Mouse (Mus musculus): ENCODE measurements at regions not wholly inside any gene's neighbourhood (a gene's known extent, or its start where the extent isn't known, plus 50 kb on each side); places are given as distances from the start of the nearest gene placed in this dataset.
"Not testable (repeated sequence)": the region's sequence is repeated elsewhere in the genome, so short reads cannot be mapped to it uniquely, and the experiment has no call there.

DNA sequence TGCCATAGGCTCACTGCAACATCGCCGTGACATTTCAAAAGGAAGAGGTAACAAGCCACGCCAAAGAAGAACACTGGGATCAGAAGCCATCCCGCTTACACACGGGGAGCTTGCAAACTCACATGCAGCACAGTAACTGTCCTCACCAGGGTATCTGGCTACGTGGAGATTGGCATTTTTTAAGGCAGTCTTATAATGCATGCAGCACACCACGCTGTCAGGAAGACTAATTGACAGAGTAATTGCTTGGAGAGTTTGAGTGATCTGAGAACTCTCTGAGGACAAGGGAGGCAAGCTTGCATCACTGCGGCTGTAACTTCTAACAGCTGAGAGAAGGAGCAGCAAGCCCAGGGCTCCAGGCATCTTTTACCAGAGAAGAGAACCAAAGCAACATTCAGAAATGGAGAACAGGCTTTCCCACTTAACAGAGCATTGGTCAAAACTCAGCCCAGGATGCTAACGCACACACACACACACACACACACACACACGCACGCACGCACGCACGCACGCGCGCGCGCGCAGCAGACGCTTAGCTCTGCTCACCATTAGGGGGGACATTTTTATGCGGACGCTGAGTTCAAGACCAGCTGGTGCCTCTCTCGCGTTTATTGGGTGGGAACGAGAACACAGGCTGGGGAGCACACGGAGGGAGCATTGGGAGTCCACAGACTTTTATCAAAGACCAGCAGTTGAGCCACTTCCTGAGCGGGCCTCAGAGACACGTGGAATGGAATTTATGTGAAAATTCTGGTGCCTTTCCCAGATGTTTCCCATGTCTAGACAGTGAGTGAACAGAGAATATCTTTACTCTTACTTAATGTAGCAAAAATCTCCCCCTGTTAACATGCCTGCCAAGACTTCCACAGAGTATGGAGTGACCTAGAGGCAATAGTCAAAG, 66.6 kb downstream of the 1700129C05Rik start:
- no peak for DNase-seq (ENCODE audit: low spot score)

- no peak for DNase-seq (ENCODE audit: low spot score)
Measured at GRCm38 (mm10) chr14:59072323-59073039, 70.2 kb downstream of the 1700129C05Rik start.

DNA sequence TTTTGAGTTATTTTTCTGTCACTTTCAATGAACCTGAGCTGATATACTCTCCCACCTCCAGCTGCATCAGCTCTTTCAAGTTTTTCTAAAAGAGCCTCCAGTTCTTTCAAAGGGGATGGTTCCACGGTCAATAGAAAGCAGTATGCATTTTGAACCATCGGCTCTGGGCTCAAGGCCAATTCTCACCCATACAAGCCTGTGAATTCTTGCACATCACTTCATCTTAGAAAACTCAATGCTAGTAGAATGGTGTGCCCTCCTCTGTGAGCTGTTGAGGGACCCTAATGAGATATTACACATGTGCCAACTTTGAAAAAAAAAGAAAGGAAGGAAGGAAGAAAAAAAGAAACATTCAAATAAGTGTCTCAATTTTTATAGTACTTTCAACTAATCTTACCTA, 72.6 kb downstream of the 1700129C05Rik start:
- no peak for DNase-seq (ENCODE audit: low spot score)

DNA sequence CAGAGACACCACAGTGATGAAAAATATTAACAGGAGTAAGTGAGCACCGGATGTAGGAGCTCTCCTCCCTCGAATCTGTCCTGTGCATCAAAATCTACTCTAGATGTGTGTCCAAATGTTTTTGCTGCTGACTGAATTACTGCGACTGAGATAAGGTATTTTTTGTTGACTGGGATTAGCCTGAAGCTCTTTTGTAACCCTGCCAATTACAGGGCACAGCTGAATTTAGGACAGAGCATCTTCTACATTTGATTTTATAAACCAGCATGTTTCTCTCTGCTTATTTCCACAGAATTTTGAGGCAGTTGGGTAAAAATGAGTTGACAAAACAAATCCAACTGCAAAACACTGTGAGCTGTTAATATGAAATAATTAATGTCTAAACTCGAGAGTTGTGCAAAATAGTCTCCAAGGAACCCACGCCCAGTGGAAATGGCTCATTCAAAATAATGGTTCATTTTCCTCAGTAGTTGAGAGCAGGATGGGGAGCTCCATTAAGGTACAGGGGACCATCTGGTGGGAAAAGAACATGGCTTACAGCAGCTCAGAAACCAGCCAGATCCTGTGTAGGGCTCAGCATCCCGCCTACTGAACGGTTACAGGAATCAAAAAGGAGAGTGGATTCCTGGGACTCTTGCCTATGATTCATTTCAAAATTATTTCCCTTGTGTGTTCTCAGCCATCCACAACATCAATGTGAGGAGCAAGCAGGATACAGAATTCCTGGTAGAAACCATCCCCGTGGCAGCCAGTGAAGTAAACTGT, 76.1 kb downstream of the 1700129C05Rik start:
- peak; percentile 63 for DNase-seq (ENCODE audit: low spot score)

DNA sequence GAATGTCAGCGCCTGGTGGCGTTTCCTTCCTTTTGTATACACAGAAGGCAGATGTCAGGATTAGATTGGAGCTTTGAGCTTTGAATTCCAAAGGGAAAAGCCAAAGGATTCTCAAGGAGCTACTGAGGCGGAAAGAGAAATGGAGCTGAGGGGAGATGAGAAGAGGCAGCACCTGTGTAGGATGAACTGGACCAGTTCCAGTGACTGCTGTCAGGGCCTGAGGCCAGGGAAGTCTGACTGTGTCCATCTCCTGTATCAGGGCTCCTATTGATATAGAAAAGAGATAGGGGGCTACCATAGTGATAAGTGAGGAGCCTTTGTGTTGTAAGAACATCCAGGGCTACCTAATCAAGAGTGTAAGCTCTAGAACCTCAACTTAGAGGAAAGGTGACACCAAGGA, 79.5 kb downstream of the 1700129C05Rik start:
- DNase-seq (ENCODE audit: low spot score): no peak

DNA sequence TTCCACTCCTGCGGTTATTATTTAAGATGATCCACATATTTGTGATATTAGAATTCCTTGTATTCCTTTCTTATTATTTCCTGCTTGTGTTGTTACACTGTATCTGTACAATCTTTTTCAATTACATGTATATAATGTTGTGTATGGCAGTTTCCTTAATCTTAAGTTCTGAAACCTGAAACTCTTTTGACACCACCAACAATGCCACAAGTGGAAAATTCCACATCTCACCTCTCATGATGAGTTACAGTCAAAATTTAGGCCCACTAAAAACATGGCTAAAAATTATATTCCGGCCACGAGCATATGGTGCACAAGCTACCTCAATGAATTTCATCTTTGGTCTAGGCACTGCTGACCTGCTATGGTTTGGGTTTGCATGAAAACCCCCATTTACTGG, 85.9 kb downstream of the 1700129C05Rik start:
- no peak for DNase-seq (ENCODE audit: low spot score)

- no peak for DNase-seq (ENCODE audit: low spot score)
Measured at GRCm38 (mm10) chr14:59055283-59055682, 87.4 kb downstream of the 1700129C05Rik start.

DNA sequence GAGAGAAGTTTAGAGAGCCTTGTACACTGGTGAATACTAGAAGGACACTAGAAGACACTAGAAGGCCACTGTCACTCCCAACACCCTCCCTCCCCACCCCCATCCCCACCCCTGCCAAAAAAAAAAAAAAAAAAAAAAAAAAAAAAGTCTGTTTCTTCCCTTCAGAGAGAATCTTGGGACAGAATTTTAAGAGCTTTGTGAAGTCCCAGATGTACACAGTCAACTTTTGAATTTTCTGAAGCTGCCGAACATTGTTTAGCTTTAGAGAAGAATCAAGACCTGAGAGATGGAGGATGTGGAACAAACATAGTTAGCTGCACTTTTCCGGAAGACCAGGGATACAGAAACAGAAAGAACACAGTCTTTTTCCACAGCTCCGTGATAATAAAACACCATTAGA, 90.3 kb downstream of the 1700129C05Rik start:
- no peak for DNase-seq (ENCODE audit: low spot score)

GRCm38 (mm10) chr14:59051478-59051879, 91.2 kb downstream of the 1700129C05Rik start:
- DNase-seq (ENCODE audit: low spot score): no peak

DNA sequence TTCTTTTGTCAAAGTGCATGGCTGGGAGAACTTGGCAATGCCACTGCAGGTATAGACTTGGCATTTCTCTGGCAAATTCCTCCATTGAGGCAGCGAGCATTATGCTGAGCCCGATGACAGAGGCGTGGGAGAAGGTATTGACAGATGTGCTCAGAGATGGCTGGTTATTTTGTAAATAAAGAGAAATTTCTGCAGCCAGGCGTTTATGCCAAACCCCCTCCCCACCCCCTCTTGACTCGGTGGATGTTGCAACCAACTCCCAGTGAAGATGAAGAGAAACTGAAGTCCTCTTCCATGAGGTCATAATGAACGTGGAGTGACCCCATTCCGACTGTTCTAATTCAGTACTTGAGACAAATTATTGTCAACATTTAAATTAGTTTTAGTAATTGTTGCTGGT, 97.0 kb downstream of the 1700129C05Rik start:
- no peak for DNase-seq (ENCODE audit: low spot score)

DNA sequence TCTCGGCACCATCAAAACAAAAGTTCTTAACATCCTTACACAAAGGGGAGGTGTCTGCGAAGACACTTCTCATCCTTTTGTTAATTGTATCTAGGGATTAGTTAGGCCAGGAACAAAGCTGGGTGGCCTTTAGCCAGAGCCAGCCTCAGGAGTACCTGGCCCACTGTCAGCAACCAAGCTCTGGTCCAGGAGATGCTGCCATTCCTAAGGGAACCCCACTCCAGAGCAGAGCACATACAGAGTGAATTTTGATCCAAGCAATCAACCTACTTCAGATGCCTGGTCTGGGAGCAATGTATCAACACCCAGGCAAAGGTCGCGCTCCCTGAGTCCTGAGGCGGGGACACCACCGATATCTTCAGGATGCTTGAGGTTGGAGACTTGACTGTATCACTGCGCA, 97.5 kb downstream of the 1700129C05Rik start:
- no peak for DNase-seq (ENCODE audit: low spot score)

DNA sequence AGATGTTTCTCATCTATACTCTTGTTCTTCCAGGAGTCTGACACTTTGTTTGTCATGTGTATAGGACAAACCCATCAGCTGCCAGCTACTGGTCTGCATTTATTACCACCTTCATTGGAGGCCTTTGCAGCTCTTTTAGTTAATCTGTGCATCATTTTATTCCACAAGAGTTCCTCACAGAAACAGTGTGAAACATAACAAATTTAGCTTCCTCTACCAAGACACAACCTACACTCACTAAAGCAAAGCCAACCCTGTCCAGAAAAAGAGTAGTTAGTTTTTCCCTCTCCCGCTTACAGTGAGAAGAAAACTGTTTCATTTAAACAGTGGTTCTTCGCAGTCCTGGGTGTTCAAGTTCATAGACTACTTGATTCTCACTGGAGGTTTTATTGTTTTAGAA, 100.5 kb downstream of the 1700129C05Rik start:
- DNase-seq (ENCODE audit: low spot score): no peak

GRCm38 (mm10) chr14:59025757-59026156, 116.9 kb downstream of the 1700129C05Rik start:
- not testable (repeated sequence) for DNase-seq (ENCODE audit: low spot score)

- no peak for DNase-seq (ENCODE audit: low spot score)
Measured at GRCm38 (mm10) chr14:59009534-59009933, 133.2 kb downstream of the 1700129C05Rik start.

GRCm38 (mm10) chr14:58999106-58999778, 143.5 kb downstream of the 1700129C05Rik start:
- no peak for DNase-seq (ENCODE audit: low spot score)

DNA sequence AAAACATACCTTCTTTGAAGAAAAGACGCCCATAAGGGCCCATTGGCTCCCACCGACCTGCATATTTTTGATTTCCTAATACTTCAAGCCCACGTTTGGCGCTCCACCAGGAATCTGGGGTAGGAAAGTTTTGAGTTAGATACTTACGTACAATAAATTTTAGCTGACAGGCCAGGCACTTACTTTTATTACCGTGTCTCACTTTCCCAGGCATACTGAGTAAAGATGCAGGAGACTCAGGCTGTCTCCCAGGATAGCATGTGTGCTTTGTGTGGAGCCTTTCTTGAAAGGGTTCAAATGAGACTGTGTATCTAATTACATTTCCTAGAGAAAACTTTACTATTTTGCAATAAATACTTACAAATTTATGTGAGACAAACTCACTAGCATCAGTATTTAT, 147.7 kb downstream of the 1700129C05Rik start:
- DNase-seq (ENCODE audit: low spot score): no peak

DNA sequence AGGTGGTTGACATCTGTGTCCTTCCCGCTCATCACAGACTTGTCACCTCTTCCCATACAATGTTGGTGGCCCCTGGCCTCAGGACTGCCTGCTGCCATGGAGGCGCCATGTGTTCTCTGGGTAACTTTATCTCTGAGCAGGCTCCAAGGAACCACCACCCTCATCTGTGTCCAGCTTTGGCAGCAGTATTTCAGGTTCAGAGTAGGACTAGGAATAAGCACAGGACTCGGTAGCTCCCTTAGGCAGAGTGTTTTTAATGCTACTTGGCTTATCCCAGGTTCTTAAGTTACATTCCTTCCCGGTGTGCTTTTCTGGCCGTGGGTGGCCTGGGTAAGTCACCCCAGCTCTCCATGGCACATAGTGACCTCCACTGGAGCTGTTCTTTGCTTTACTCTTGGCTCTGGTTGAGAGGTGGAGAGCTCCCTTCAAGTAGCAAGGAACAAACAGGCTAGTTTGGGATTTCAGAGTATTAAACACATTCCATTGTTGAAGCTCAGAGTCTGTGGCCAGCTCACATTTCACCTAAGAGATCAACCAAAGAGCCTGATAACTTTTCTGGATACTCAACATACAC, 153.0 kb downstream of the 1700129C05Rik start:
- DNase-seq (ENCODE audit: low spot score): no peak

GRCm38 (mm10) chr14:58987688-58988087, 155.0 kb downstream of the 1700129C05Rik start:
- no peak for DNase-seq (ENCODE audit: low spot score)

- DNase-seq (ENCODE audit: low spot score): no peak
Measured at GRCm38 (mm10) chr14:58985838-58986237, 156.9 kb downstream of the 1700129C05Rik start.

DNA sequence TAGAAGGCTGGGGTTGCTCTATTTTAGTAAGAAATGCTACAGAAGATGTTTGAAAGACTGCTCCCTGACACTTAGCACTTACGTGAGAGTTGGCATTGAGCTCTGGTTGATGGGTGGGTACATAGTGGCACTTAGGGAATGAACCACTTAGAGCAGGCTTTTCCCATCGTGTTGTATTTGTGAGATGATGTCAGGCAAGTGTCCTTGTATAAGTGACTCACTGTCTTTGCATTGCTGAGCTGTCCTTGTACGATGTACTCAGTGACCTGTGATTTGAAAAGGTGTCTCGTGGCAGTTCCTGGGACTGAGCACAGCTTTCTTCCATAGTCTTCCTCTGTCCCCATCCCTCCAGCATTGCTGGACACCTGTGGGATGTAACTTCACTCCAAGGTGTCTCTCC, 165.9 kb downstream of the 1700129C05Rik start:
- DNase-seq (ENCODE audit: low spot score): no peak

DNA sequence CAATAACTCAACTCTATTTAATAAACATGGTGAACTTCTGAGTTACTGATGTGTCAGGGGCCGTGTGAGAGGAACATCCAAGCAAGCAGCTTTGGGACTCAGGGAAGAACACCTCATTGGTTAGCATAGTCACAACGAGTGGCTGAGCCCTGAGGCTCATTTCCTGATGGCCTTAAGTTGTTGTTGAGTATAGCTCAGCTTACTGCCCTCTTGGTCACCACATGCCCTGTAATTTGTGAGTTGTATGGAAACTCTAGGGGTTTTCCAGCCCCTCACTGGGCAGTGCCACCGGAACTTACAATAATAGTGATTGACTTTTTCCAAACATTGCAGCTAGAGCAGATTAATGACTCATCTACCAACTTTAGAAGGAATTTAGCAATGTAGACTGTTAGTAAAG, 173.4 kb downstream of the 1700129C05Rik start:
- DNase-seq (ENCODE audit: low spot score): no peak

- no peak for DNase-seq (ENCODE audit: low spot score)
Measured at GRCm38 (mm10) chr14:58967975-58968374, 174.7 kb downstream of the 1700129C05Rik start.

Data from layer of hippocampus, adult 11-12 months (tissue).